Mouse (Mus musculus): ENCODE measurements around the gene Ryr2.
"Not testable (repeated sequence)": the region's sequence is repeated elsewhere in the genome, so short reads cannot be mapped to it uniquely, and the experiment has no call there.

GRCm38 (mm10) chr13:11934297-11935060 lies 172.3 kb downstream of the Ryr2 start:
- TF ChIP-seq POLR2A (IDR thresholded peaks at IDR 0.05; ENCODE audit: extremely low read depth, insufficient read depth, low read length); CTCF (IDR thresholded peaks at IDR 0.05; ENCODE audit: low read depth, low read length): not testable (repeated sequence)
